Mouse (Mus musculus) layer of hippocampus, postnatal 25 days (tissue): ENCODE results near the gene Msx2. TPM values are rescaled to one million over a fixed set of nuclear protein-coding genes. Genes with fewer than 3 reads are reported as not detected.

Experiments used
- DNase-seq, 2 experiments: peaks; one replicate each; pipeline ENCODE4 v3.0.0; 2022; ENCODE audit warnings: mixed read lengths in 2 of 2, low spot score in 1 of 2; ENCODE audit errors: extremely low spot score in 1 of 2
- total RNA-seq, 2 experiments: library from RNA; stranded (reverse); gene quantifications; 2 replicates each; pipeline ENCODE4 v1.2.3; 2021

Gene Msx2
- total RNA-seq, 2 experiments from 2014 or later: 0.59 to 0.76 TPM

DNA sequence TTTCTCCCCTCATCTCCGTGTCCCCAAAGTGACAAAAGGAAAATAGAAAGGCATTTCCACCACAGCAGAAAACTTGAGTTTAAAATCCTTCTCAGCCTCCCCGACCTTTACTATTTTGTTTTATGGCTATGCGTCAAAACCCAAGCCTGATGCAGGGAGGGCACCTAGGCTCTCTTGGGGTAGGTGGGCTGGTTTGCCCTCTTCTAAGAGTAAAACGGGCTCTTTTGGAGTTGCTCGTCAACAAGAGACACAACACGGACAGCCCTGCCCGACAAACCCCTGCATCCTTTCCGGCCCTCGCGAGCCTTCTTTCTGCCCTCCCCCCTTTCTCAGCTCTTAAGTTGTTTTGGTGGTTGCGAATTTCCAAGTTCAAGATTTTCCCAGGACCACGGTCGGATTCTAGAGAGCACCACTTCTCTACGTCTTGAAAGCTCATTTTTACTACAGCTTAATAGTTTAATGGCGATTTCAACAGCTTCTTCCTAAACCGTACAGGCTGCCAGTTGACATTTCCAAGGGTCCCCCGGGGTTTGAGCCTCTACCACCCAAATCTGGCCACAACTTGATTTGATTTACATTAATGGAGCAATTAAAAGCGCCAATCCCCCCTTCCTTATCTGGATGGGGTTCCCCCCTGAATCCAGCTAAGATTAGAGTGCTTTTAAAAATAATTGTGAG, 6.5 kb downstream of the Msx2 start:
- no peak for DNase-seq

DNA sequence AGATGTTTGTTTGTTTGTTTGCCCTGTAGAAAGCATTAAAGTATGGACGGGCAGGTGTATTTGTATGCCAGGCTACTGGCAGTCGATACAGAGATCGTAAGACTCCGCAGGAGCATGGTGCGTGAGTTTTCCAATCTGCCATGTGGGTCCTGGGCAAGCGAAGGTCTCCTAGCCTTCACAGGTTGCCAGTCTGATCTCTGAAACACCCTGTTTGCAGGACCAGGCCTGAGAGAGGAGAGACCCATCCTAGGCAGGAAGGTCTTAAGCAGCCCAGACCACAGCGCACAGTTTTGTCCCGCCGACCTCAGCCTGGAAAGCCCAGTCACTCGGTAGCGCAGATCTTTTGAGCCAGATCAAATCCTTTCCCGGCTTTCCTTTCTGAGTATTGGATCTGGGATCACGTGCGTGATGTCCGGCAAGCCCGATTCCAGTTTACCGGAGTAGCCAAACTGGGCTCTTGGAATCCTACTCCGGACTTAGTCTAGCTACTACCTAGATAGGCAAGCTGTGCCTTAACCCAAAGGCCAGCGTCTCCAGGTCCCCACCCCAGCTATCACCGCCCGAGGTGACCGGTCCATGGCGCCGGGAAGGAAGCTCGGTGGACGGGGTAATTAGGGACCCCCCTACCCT, 7.6 kb downstream of the Msx2 start:
- DNase-seq: no peak

DNA sequence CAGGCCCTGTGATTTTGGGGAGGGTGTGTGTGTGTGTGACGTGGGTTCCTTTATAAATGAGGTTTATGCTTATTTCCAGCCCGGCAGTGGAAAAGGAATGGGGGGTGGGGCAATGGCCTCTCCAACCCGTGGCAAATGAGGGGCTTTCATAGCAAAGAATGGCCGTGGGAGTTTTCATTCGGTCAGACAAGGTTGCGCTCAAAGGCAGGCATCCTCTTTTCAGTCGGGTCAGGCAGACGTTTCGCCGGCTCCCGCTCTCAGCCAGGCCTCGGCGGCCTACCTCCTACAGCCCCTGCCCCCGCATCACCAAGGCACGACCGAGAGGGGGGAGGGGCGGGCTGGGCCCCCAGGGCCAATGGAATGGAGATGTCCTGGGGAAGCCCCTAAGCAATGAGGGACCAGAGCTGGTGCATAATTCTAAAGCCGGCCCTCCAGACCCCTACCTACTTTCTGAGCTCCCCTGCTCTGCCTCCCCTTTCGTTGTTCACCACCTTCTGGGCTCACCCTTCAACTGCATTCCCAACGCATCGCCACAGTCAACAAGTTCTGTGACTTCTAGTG, 8.4 kb downstream of the Msx2 start:
- DNase-seq: no peak

DNA sequence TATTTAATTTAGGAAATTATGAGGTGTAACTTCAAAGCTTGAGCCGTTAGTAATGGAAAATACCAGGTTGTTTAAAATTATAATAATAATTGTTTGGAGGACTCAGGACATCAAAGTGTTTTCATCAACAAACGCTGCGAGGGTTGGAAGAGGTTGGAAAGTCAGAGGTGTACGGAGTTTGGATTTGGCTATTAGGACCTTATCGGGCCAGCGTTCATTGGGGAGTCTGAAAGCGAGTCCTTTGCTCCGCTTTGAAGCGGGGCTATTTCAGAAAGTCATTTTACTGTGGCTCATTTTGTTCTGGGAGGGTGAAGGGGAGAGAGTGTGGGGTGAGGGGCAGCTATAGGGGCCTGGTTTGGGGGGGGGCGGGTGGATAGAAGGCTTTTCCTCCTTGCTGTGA, 8.9 kb downstream of the Msx2 start:
- DNase-seq: no peak

DNA sequence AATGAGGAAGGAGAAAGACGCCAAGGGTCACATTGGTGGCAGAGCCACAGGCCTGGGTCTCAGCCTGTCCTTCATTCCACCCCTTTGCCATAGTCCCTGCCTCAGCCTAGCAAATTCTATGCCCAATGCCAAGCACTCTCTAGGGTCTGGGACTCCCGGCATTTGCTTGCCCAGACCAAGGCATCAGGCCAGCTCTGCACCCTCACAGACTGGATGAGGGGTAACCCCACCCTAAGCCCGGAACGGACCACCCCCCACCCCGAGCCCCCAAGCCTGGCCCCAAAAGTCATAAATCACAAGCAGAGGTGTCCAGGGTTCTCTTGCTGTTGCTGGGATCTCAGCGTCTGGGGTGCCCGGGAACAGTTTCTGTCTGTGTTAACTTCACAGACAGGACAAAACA, 9.8 kb downstream of the Msx2 start:
- no peak for DNase-seq

DNA sequence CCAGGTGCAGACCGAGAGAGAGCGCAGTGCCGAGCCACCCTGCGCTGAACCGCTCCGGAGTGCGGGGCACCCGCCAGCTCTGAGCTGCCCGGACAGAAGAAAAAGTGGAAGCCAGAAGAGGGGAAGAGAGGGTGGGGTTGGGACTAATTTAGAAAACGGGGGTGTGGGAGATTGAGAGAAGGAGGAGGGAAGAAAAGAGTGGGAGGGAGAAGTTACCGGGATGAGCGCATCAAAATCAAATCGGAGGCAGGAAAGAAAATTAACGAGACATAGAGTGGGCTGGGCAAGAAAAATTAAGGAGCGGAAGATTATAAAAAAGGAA, 10.3 kb downstream of the Msx2 start:
- DNase-seq: no peak

DNA sequence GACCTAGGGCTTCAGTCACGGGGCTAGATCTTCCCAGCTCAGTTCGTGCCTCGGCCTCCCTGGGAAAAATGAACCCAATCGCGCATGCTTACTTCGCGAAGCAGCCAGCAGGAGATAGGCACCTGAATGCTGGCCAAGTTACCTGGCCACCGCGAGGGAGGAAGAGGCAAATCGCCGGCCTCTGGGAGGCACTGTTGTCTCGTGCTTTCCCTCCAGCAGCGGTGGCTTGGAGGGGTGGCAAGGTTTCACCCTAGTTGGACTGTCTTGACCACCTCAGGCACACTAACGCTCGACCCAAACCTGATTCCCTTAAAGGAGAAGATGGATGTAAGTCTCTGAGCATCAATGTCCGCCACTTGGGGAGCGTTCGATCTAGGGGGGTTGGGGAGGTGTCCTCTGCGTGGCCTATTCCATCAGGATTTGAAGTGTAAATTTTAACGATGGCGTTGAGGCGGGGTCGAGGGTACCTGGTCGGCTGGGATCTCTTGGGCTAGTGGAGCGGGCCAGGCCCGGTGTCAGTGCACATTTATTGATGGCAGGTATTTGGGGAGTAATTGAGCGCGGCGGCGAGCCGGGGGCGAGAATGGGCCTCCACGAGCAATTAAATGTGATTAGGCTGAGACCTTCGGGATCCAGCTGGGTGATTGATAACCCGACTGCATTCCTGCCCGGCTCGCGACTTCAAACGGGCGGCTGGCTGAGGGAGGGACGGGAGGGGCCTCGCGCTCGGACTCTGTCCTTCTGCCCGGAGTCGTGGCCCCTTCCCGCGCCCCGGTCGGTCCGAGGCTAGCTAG, 10.8 kb downstream of the Msx2 start:
- DNase-seq: peak in 1 of 2 experiments; percentile 33

DNA sequence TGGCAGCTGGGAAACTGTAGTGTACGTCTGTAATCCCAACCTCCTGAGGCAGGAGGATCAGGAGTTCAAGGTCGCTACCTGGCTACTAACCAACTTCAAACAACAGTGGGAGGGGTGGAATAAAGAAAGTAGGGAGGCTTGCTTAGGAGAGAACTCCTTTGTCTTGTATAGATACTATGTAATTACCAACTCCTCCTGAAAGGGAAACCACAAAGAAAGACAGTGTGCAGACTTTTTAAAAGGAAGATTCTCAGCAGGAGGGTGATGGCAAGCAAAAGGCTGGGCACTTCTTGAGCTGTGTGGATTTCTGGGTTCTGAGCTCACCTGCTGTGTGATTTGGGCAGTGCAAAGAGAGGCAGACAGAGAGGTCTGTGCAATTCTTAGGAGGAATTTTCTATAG, 11.5 kb downstream of the Msx2 start:
- DNase-seq: no peak

DNA sequence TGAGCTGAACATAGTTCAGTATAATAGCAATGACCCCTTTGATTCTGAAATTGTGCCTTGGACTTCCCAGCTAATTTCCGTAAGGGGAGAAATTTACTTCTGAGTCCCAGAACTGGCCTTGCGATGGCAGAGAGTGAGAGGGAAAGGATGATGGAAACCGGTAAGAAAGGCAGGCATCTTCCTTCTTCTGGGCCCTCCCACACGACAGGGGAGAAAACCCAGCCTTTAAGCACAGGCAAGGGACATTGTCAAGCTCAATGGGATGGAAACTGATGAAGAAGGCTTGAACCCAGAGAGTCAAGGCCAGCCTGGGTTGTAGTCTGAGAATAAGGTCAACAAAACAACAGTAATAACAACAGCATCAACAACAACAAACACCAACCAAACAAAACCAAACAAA, 14.1 kb downstream of the Msx2 start:
- DNase-seq: no peak

DNA sequence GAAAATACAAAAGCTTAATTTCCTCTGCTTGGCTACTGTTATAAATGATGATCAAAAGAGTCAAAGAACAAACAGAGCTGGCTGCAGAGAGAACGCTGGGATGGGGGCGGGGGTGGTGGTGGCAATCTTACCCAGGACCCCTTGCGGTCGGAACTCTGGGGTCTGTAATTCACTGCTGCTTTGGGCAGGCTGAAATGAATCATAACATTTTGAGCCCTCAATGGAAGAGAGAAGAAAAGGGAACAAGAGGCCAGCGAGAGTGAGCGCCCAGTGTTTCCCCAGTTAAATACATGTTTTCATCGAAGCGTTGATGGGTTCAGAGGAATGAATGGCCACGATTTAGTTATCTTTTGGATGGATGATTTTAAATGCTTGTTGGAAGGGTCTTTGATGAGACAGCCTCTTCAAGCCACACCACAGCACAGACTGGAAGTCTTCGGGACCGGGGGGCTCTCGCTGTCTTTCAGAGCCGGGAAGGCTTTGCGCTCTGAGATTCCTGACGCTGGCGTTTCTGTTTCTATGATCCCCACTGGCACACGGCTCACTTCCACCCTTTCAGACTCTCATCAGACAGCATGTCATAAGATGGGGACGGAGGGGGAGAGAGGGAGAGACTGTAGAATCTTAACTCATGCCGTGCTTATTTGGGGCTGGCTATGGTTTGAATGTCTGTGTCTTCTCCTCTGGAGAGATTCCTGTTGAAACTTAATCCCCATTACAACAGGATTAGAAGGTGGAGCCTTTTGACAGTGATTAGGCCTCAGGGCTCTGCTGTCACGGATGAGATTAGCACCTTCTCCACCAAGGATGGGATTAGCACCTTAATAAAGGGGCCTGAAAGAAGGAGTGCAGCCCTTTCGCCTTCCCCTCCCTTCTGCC, 17.8 kb downstream of the Msx2 start:
- no peak for DNase-seq

DNA sequence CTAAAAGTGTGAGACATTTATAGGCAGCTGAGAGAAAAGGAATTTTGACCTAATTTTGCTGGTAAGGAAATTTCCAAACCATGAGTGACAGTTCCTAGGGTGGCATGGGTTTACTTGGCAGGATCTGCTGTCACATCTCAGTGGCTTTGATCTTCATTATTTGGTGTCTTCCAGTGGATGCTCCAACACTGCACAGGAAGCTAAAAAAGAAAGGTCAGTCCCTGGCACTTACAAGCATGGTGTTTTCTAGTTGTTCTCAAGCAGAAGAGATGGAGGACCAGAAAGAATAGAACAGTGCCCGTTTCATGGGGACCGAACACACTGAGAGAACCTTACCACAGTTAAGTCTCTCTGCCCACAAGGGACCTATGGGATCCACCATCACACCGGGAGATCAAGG, 18.9 kb downstream of the Msx2 start:
- no peak for DNase-seq

DNA sequence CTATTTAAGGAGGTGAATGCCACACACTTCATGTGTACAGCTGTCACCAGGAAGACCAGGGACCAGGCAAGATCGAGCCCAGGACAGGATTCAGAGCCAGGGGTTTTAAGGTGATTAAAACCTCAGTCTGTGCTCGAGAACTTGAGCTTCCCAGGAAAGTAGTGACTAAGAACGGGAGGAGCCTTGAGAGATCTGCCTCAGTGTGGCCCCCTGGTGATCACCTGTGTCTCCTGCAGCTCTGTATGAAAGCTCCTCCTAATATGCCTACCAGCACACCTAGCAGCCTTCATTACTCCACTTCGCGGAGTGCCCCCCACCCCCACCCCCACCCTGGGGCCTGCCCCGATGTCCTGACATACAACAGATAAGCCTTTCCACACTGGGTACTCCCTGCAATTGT, 25.3 kb downstream of the Msx2 start:
- DNase-seq: no peak

DNA sequence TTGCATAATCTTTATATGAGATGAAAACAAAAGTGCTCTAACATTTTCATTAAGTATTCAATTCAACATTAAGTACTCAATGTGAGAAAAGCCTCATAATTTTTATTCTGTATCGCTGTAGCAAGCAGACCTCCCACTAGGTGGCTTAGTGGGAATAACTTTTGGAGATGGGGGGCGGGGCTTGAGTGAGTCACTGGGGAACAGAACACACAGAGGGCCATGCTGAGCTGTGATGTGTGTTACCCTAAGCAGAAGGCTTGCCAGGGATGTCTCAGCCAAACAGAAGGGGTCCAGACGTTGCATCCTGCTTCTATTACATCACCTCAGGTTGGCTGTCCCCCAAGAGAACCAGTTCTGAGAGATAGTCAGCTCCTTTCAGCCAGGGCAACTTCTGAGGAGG, 29.3 kb downstream of the Msx2 start:
- DNase-seq: peak in 1 of 2 experiments; percentile 61

DNA sequence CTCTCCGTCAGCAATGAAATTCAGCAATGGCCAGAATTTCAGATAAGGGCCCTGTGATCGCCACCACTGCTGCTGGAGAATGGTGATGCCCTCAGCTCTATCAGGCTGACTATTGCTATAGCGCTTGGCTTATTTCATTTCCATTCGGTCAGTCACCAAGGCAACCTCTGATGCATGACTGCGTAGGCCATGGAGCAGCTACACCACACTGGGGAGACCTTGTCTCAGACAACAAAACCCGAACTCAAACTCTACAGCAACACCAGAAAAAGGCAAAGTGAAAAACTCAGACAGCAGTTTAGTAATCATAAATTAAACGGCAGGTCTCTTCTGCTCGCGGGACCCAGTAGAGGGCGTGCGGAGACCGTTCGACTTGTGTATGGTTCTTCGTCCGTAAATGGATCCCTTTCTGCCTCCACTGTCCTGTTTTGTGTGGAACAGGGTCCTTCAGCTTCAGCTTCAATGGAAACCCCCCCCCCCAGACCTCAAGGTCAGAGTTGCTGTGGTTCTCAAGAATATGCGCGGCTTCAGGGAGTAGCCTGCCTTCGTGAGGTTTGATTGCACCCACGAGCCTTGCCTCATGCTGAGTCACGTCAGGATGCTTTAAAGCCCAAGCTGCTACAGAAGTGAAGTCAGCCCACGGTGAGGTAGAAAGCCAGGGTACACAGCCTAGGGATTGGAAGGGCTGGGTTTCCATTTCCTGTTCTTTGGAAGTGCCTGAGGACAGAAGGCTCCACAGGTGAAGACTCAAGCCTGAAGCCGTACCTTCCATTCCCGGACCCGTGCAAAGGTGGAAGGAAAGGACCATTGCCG, 30.5 kb downstream of the Msx2 start:
- peak; percentile 40 to 61 for DNase-seq

DNA sequence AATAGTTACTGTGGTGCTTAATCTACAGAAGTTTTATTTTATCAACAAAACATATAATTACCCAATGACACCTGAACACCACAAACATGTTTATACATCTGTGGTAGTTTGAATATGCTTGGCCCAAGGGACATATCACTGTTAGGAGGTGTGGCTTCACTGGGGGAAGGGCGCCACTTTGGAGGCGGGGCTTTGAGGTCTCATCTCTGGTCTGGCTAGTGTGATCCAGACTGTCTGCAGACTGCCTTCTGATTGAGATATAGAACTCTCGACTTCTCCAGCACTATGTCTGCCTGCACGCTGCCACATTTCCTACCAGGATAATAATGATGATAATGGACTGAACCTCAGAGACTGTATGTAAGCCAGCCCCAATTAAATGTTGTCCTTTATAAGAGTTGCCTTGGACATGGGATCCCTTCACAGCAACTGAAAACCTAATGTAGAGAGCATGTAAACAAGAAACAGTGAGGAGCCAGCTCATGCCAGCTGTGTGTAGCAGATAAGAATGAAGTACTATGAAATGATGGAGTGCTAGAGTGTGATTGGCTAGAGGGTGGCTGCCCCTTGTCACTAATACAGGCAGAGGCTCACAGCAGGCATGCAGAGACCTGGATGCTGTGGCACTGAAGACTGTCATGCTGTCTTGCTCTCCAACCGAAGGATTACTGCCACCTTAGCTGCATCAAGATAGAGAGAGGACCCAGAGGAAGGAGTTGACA, 31.4 kb downstream of the Msx2 start:
- DNase-seq: no peak

DNA sequence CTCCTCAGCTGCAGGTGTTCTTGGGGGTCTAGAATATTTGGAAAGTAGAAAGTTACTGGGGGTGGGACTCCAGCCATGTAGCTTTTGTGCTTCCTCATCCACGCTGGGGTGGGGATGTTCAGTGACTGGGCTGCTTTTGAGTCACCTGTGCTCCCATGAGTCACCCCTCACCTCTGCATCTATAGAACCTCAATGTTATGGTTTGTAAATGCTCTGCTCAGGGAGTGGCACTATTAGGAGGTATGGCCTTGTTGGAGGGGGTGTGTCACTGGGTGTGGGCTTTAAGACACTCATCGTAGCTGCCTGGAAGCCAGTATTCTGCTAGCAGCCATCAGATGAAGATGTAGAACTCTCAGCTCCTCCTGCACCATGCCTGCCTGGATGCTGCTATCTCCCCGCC, 32.9 kb downstream of the Msx2 start:
- DNase-seq: no peak

DNA sequence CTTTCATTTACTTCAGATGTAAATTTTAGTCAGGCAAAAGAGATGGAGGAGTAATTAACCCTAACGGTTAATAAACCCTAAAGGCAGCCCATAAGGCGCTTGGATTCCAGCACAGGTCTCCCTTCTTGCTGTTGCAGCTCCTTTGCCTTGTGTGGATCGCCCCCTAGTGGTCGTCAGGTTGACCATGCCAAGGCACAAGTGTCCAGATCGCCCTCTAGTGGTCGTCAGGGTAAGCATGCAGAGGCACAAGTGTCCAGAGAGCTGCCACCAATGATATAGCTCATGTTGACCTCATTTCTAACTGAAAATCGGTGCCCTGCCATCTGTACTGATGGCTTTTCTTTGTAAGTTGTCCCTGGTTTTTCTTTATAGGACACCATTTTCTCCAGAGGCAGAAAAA, 46.4 kb downstream of the Msx2 start:
- peak; percentile 63 to 87 for DNase-seq

DNA sequence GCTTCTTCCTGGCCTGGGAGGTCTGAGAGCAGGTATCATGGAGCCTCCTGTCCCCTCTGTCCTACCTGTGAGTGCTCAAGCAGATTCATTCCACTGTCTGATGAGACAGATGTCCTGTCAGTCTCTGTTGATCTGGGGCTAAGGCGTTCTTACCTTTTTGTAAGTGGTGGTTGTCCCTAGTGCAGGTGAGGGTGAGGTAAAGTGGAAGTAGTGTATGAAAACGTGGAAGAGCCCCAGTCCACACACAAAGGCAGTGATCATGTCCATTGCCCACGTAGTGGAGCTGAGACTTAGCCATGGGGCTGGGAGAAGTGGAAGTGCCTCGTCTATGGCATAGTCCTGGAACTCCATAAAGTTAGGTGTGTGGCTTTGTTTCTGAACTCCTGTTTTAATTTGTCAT, 51.7 kb downstream of the Msx2 start:
- no peak for DNase-seq

DNA sequence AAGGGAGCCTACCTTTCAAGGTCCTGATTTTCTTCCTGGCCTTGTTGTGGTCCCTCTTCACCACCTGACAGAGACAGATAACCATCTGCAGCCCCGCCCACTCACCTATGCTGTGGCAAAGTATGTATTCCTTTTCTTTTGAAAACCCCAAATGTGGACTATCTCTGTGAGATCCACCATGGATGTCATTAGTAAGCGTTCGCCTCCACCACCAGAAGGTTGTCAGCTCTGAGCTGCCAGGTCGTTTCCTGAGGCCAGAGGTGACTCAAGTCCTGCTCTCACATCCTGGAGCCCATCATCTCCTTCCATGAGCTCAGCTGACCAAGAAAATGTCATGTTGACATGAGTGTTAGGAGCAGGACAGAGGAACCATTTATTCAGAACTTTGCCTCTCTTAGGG, 52.1 kb downstream of the Msx2 start:
- DNase-seq: no peak
